Mouse (Mus musculus) forebrain, postnatal 0 days (tissue): ENCODE measurements at regions not wholly inside any gene's neighbourhood (a gene's known extent, or its start where the extent isn't known, plus 50 kb on each side); places are given as distances from the start of the nearest gene placed in this dataset.
A peak's percentile ranks its signal among the peaks of the same experiment; 100 is the strongest.

Experiments
- ATAC-seq: fragments of 200-750 bp; cut with Nextera tagmentation; 2 replicates; pipeline ENCODE4 v1.8.0; 2017; ENCODE audit warnings: mild to moderate bottlenecking, moderate library complexity
- DNase-seq: peaks from one replicate; pipeline ENCODE4 v3.0.0-alpha.2; 2015
- H3K27ac ChIP-seq: fragments of 300-500 bp; sonication (generic); 2 replicates; pipeline ENCODE4 v1.5.1; 2014; ENCODE audit warnings: low read depth, mild to moderate bottlenecking, antibody characterized with exemption, low read length, moderate library complexity, mixed read lengths
- H3K27me3 ChIP-seq: fragments of 300-500 bp; sonication (generic); 2 replicates; pipeline ENCODE4 v1.6.1; 2014; ENCODE audit warnings: mild to moderate bottlenecking, low read length, mixed read lengths; ENCODE audit not compliant: insufficient read depth
- H3K36me3 ChIP-seq: fragments of 300-500 bp; sonication (generic); 2 replicates; pipeline ENCODE4 v1.6.1; 2014; ENCODE audit warnings: mild to moderate bottlenecking, moderate library complexity; ENCODE audit not compliant: insufficient read depth
- H3K4me1 ChIP-seq: fragments of 300-500 bp; sonication (generic); 2 replicates; pipeline ENCODE4 v1.6.1; 2014; ENCODE audit warnings: antibody characterized with exemption; ENCODE audit not compliant: insufficient read depth
- H3K4me2 ChIP-seq: fragments of 300-500 bp; sonication (generic); 2 replicates; pipeline ENCODE4 v1.6.1; 2014; ENCODE audit warnings: low read depth, mild to moderate bottlenecking, moderate library complexity
- H3K4me3 ChIP-seq: fragments of 300-500 bp; sonication (generic); 2 replicates; pipeline ENCODE4 v1.5.1; 2014; ENCODE audit warnings: low read depth, low read length, mixed read lengths
- H3K9ac ChIP-seq: fragments of 300-500 bp; sonication (generic); 2 replicates; pipeline ENCODE4 v1.6.1; 2014; ENCODE audit warnings: mild to moderate bottlenecking
- H3K9me3 ChIP-seq: fragments of 300-500 bp; sonication (generic); 2 replicates; pipeline ENCODE4 v1.6.1; 2016; ENCODE audit warnings: low read length
- CTCF ChIP-seq: sonication (generic); IDR thresholded peaks from 2 replicates; pipeline ENCODE4 v1.5.1; 2016; ENCODE audit warnings: antibody characterized with exemption, control low read depth, low read depth
- WGBS: fragments of 180-500 bp; shearing (Covaris S2); extraction: QIAGEN DNeasy Blood & Tissue Kit; methylation state at CpG from one replicate; pipeline ENCODE4 v1.1.7; 2014; 5-methylcytosine and 5-hydroxymethylcytosine counted together

DNA sequence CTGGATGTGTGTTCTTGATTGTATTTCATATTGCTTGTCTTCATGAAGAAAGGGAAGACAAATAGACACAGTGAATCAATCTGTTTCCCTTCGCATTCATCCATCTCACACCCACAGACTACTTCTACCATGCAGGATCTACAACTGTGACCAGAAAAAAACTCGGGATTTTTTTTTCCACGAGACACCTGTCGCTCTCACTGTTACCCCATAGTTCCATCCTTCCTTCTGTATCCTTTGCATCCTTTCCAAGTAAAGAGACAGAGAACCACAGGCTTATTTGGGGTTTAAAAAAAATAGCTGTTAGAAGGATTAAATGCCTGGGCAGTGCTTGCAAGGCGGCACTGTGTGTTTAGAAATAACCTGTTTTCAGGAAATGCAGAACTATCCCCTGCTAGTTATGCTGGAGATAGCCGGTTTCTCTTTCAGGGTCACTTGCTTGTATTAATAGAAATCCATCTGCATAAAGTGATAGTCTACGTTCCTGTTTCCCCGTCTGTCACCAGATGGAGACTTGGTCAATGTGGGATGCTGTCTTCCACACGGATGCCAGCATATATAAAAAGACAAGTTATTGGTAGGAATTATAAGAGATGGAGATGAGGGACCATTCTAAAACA is 144.2 kb upstream of the Stmnd1 start:
- peak; percentile 11 for DNase-seq
- H3K36me3 ChIP-seq, result no peaks in the 10 kb centered on the region
- no peaks in the 10 kb centered on the region for H3K9me3 ChIP-seq
- no peak overlapping the region for H3K4me2 ChIP-seq
- H3K9ac ChIP-seq, result no peak overlapping the region
- H3K4me1 ChIP-seq, result no peaks in the 10 kb centered on the region
- 81% methylated on average over 9 of the region's 9 CpGs for WGBS
- H3K27me3 ChIP-seq, result no peaks in the 10 kb centered on the region
- no peak for TF ChIP-seq CTCF
- no peak overlapping the region for H3K27ac ChIP-seq
- ATAC-seq, result no peak
- H3K4me3 ChIP-seq, result no peak overlapping the region

DNA sequence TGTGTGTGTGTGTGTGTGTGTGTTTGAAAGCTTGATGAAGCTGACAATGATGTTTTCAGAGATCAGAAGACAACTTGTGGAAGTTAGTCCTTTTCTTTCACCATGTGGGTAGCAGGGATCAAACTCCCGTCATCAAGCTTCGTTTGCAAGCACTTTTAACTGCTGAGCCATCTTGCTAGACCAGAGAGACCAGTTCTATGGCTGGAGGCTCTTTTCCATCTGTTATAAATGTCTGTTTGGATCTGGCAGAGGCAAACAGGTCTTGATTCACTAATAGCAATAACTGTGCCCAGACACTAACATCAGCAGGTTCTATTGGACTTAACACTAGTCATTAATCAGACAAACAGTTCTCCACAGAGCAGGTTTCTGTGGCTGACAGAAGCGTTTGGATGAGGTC is 150.1 kb upstream of the Stmnd1 start:
- Histone ChIP-seq H3K27ac (no peak overlapping the region), H3K4me2 (no peak overlapping the region), H3K9ac (no peak overlapping the region), H3K4me3 (no peak overlapping the region), H3K9me3 (no peaks in the 10 kb centered on the region), H3K4me1 (no peaks in the 10 kb centered on the region), H3K27me3 (no peaks in the 10 kb centered on the region), H3K36me3 (no peaks in the 10 kb centered on the region)
- DNase-seq (no peak), ATAC-seq (no peak)
- no peak for TF ChIP-seq CTCF
- 73% methylated on average over 3 of the region's 3 CpGs for WGBS

DNA sequence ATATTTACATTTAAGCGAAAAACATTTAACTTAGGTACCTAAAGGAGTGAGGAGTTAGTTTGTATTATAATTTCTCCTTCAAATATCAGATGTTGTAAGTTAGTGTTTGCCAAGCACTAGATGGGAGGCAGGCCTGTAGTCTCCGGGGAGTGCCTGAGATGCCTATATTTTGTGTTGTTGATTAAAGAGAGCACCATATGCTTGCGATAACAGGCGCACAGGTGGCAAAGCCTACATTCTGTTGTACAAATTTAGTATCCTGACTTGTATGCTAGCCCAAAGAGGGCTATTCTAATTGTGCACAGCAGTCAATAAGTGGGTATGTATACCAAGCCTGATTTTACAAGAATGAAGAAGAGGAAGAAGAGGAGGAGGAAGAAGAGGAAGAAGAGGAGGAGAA is 151.8 kb upstream of the Atxn1 start:
- TF ChIP-seq CTCF, result no peak
- DNase-seq (no peak), ATAC-seq (no peak)
- Histone ChIP-seq H3K4me3 (no peak overlapping the region), H3K4me2 (no peak overlapping the region), H3K36me3 (no peaks in the 10 kb centered on the region), H3K9me3 (no peaks in the 10 kb centered on the region), H3K27ac (no peak overlapping the region), H3K4me1 (no peaks in the 10 kb centered on the region), H3K9ac (no peak overlapping the region), H3K27me3 (no peaks in the 10 kb centered on the region)
- 81% methylated on average over 4 of the region's 4 CpGs for WGBS

DNA sequence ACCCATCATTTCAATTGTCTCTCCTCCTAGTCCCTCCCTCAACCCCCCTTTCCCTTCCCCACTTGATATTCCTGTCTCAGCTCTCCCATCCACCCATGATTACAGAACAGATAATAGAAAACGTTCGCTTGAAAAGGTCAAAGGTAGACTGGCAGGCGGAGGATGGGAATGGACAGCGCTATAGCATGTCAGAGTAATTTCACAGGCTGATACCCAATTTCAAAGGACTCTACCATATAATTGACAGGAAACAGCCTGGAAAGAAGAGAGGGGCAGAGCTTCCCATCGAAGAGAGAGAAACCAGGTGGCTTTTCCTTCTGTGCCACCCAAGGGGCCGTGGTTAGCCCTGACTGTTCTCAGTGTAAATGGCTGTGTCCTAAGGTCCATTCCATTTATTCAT is 140.2 kb upstream of the Atxn1 start:
- 63% methylated on average over 6 of the region's 6 CpGs for WGBS
- H3K4me1 ChIP-seq, result no peaks in the 10 kb centered on the region
- no peaks in the 10 kb centered on the region for H3K36me3 ChIP-seq
- H3K9ac ChIP-seq, result no peak overlapping the region
- no peak for DNase-seq
- H3K27ac ChIP-seq, result no peak overlapping the region
- H3K4me3 ChIP-seq, result no peak overlapping the region
- no peaks in the 10 kb centered on the region for H3K27me3 ChIP-seq
- no peaks in the 10 kb centered on the region for H3K9me3 ChIP-seq
- no peak for TF ChIP-seq CTCF
- ATAC-seq, result no peak
- H3K4me2 ChIP-seq, result no peak overlapping the region

DNA sequence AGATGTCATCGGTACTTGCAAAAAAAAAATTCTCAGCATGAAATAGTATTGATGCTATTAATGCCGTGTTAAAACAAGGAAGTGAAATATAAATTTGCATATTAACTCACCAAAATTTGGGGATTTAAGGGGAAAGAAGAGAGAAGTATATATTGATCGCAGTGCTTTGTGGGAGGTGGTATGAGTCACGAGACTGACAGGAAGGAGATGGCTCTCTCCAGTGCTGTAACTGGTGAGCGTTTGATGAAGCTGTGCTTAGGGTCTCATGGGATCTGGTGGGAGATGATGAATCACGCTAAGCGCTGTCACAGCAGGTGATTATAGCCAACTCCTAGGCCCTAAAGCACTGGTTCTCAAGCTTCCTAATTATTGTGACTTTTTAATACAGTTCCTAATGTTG is 133.8 kb upstream of the Atxn1 start:
- WGBS, result 81% methylated on average over 7 of the region's 7 CpGs
- H3K4me2 ChIP-seq, result no peak overlapping the region
- no peak for TF ChIP-seq CTCF
- no peak overlapping the region for H3K4me3 ChIP-seq
- H3K9me3 ChIP-seq, result no peaks in the 10 kb centered on the region
- H3K4me1 ChIP-seq, result peaks cover 12% of the 10 kb centered on the region; the same call in 1 of the 2 replicates
- H3K27me3 ChIP-seq, result no peaks in the 10 kb centered on the region
- ATAC-seq, result no peak
- no peak overlapping the region for H3K27ac ChIP-seq
- no peak for DNase-seq
- no peak overlapping the region for H3K9ac ChIP-seq
- no peaks in the 10 kb centered on the region for H3K36me3 ChIP-seq

DNA sequence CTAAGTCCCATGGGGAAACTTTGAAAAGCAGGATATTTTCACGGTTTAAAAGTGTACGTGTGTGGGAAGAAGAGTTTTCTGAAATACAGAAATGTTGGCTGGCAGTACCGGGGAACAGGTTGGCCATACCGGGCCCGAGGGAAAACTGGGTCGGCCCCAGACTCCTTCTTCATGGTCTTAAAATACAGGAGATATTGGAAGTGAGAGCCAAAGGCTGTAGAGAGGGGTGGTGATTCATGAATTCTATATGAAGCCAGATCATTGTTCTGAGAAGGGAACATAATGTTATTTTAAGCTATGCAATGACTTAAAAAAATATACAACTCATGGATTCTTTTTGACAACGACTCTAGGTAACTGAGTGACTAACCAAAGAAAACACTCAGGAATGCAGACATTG is 133.3 kb upstream of the Atxn1 start:
- no peak for TF ChIP-seq CTCF
- no peak overlapping the region for H3K27ac ChIP-seq
- H3K9me3 ChIP-seq, result no peaks in the 10 kb centered on the region
- DNase-seq, result no peak
- no peak for ATAC-seq
- no peaks in the 10 kb centered on the region for H3K36me3 ChIP-seq
- 64% methylated on average over 7 of the region's 7 CpGs for WGBS
- no peak overlapping the region for H3K4me3 ChIP-seq
- no peak overlapping the region for H3K9ac ChIP-seq
- H3K27me3 ChIP-seq, result no peaks in the 10 kb centered on the region
- H3K4me1 ChIP-seq, result peaks cover 12% of the 10 kb centered on the region; the same call in 1 of the 2 replicates
- no peak overlapping the region for H3K4me2 ChIP-seq

DNA sequence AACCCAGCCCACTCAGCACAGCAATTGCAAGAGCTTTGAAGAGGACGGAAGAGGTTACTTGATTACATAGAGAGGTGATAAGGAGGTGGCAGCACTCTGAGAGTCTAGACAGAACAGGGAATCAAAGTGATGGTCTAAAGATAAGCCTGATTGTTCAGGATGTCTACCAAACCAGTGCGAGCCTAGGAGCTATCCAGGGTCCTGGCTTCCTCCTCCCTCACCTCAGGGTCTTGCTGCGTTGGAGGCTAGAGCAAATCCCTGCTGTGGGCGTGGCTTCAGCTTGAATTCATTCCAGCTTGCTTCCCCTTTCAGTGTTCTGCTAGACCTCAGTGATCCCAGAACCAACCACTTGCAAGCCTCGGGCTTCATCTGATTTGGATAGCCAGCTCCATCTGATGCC is 132.2 kb upstream of the Atxn1 start:
- ATAC-seq (no peak), DNase-seq (no peak)
- no peak overlapping the region for H3K9ac ChIP-seq
- no peaks in the 10 kb centered on the region for H3K27me3 ChIP-seq
- no peak overlapping the region for H3K4me2 ChIP-seq
- TF ChIP-seq CTCF, result no peak
- no peaks in the 10 kb centered on the region for H3K9me3 ChIP-seq
- WGBS, result 5% methylated on average over 5 of the region's 5 CpGs
- no peaks in the 10 kb centered on the region for H3K36me3 ChIP-seq
- H3K4me1 ChIP-seq, result peaks cover 12% of the 10 kb centered on the region; the same call in 1 of the 2 replicates
- 0 out of 2 replicates have a peak overlapping the region, but pooled peaks have one; percentile 40 for H3K27ac ChIP-seq
- H3K4me3 ChIP-seq, result no peak overlapping the region
